Mouse (Mus musculus) hindbrain, embryonic 11.5 days (tissue): Measurements from ENCODE around the gene Plp2. TPM values are rescaled to one million over a fixed set of nuclear protein-coding genes. Genes with fewer than 3 reads are reported as not detected.

Experiments
- ATAC-seq: fragments of 200-750 bp; cut with Nextera tagmentation; 2 replicates; pipeline ENCODE4 v1.8.0; 2017; ENCODE audit warnings: mild to moderate bottlenecking, moderate TSS enrichment, moderate library complexity; ENCODE audit not compliant: low FRiP score
- DNase-seq: peaks from one replicate; pipeline ENCODE4 v3.0.0-alpha.2; 2015; ENCODE audit warnings: low spot score
- H3K27ac ChIP-seq: fragments of 300-500 bp; sonication (generic); 2 replicates; pipeline ENCODE4 v1.5.1; 2014; ENCODE audit warnings: mild to moderate bottlenecking, low read depth, low read length
- H3K27me3 ChIP-seq: fragments of 300-500 bp; sonication (generic); 2 replicates; pipeline ENCODE4 v1.6.1; 2014; ENCODE audit warnings: mild to moderate bottlenecking, low read length, moderate library complexity, mixed read lengths; ENCODE audit not compliant: control insufficient read depth, insufficient read depth
- H3K36me3 ChIP-seq: fragments of 300-500 bp; sonication (generic); 2 replicates; pipeline ENCODE4 v1.6.1; 2014; ENCODE audit warnings: mild to moderate bottlenecking, low read length, moderate library complexity, mixed read lengths; ENCODE audit not compliant: control insufficient read depth, insufficient read depth
- H3K4me1 ChIP-seq: fragments of 300-500 bp; sonication (generic); replicated peaks from 2 replicates; pipeline ENCODE4 v1.6.1; 2014; ENCODE audit warnings: low read length, mixed read lengths; ENCODE audit not compliant: control insufficient read depth, insufficient read depth
- H3K4me2 ChIP-seq: fragments of 300-500 bp; sonication (generic); replicated peaks from 2 replicates; pipeline ENCODE4 v1.6.1; 2014; ENCODE audit warnings: mild to moderate bottlenecking, low read depth, low read length
- H3K4me3 ChIP-seq: fragments of 300-500 bp; sonication (generic); 2 replicates; pipeline ENCODE4 v1.5.1; 2014; ENCODE audit warnings: low read depth, low read length
- H3K9ac ChIP-seq: fragments of 300-500 bp; sonication (generic); 2 replicates; pipeline ENCODE4 v1.6.1; 2014; ENCODE audit warnings: low read depth, low read length
- H3K9me3 ChIP-seq: fragments of 300-500 bp; sonication (generic); 2 replicates; pipeline ENCODE4 v1.6.1; 2016; ENCODE audit warnings: low read length; ENCODE audit not compliant: control insufficient read depth
- WGBS: fragments of 180-500 bp; shearing (Covaris S2); extraction: QIAGEN DNeasy Blood & Tissue Kit; methylation state at CpG from one replicate; pipeline ENCODE4 v1.1.7; 2014; 5-methylcytosine and 5-hydroxymethylcytosine counted together
- polyA plus RNA-seq: library from polyadenylated mRNA; unstranded; fragments of >200 nt; fragmentation: Nextera tagmentation; extraction: Ambion mirVana; gene quantifications from 2 replicates; pipeline ENCODE4 v1.2.1, GENCODE M21; 2014

Gene Plp2
- polyA plus RNA-seq, 1 experiment from 2014 or later, result 49.3 TPM

- no peak for ATAC-seq
Measured at GRCm38 (mm10) chrX:7657221-7657639, 14.0 kb downstream of the Plp2 start, which contains the start of gene Prickle3. Prickle3 (plus strand) TSS chrX:7657260.

GRCm38 (mm10) chrX:7648671-7649304, 22.4 kb downstream of the Plp2 start:
- ATAC-seq, result peak; percentile 97
- Histone ChIP-seq H3K9me3 (no peaks in the 10 kb centered on the region), H3K4me1 (no peaks in the 10 kb centered on the region), H3K4me2 (peak overlapping the region; percentile 37), H3K27ac (0 out of 2 replicates have a peak overlapping the region, but pooled peaks have one; percentile 33), H3K36me3 (no peaks in the 10 kb centered on the region), H3K9ac (peak overlapping the region; percentile 49), H3K4me3 (peak overlapping the region; percentile 34), H3K27me3 (no peaks in the 10 kb centered on the region)
- peak; percentile 69 for DNase-seq
- 15% methylated on average over 25 of the region's 25 CpGs for WGBS

More at GRCm38 (mm10) chrX:7657221-7657639, 14.0 kb downstream of the Plp2 start, which contains the start of gene Prickle3:
- 21% methylated on average over 26 of the region's 26 CpGs for WGBS
- peak within 1 kb of the TSS; percentile 27 for H3K4me3 ChIP-seq
- no peaks in the 10 kb centered on the region for H3K27me3 ChIP-seq
- no peaks in the 10 kb centered on the region for H3K36me3 ChIP-seq
- no peaks in the 10 kb centered on the region for H3K9me3 ChIP-seq
- 0 out of 2 replicates have a peak within 1 kb of the TSS, but pooled peaks have one; percentile 11 for H3K9ac ChIP-seq
- DNase-seq, result no peak
- H3K27ac ChIP-seq, result no peak within 1 kb of the TSS
- no peaks in the 10 kb centered on the region for H3K4me1 ChIP-seq
- peak within 1 kb of the TSS; percentile 33 for H3K4me2 ChIP-seq

GRCm38 (mm10) chrX:7645349-7645748, 25.8 kb downstream of the Plp2 start:
- DNase-seq (peak; percentile 80), ATAC-seq (no peak)
- Histone ChIP-seq H3K36me3 (no peaks in the 10 kb centered on the region), H3K4me2 (no peak overlapping the region), H3K4me3 (no peak overlapping the region), H3K9me3 (no peaks in the 10 kb centered on the region), H3K4me1 (no peaks in the 10 kb centered on the region), H3K9ac (no peak overlapping the region), H3K27ac (no peak overlapping the region), H3K27me3 (no peaks in the 10 kb centered on the region)
- 16% methylated on average over 5 of the region's 5 CpGs for WGBS

- H3K27me3 ChIP-seq, result no peaks in the 10 kb centered on the region
- H3K9me3 ChIP-seq, result no peaks in the 10 kb centered on the region
- no peak overlapping the region for H3K4me2 ChIP-seq
- DNase-seq (no peak), ATAC-seq (no peak)
- 36% methylated on average over 11 of the region's 12 CpGs for WGBS
- H3K4me1 ChIP-seq, result no peaks in the 10 kb centered on the region
- no peaks in the 10 kb centered on the region for H3K36me3 ChIP-seq
- H3K27ac ChIP-seq, result no peak overlapping the region
- no peak overlapping the region for H3K4me3 ChIP-seq
- no peak overlapping the region for H3K9ac ChIP-seq
Measured at GRCm38 (mm10) chrX:7640785-7641184, 30.4 kb downstream of the Plp2 start.

- no peaks in the 10 kb centered on the region for H3K4me1 ChIP-seq
- no peaks in the 10 kb centered on the region for H3K27me3 ChIP-seq
- H3K9me3 ChIP-seq, result no peaks in the 10 kb centered on the region
- H3K4me2 ChIP-seq, result peak overlapping the region; percentile 45
- 0 out of 2 replicates have a peak overlapping the region, but pooled peaks have one; percentile 7 for H3K9ac ChIP-seq
- H3K4me3 ChIP-seq, result peak overlapping the region; percentile 51
- no peak overlapping the region for H3K27ac ChIP-seq
- 23% methylated on average over 13 of the region's 13 CpGs for WGBS
- DNase-seq (no peak), ATAC-seq (peak; percentile 25; the same call in 1 of the 2 replicates)
- H3K36me3 ChIP-seq, result no peaks in the 10 kb centered on the region
Measured at GRCm38 (mm10) chrX:7639536-7640325, 31.5 kb downstream of the Plp2 start.

- no peaks in the 10 kb centered on the region for H3K27me3 ChIP-seq
- peak within 1 kb of the TSS; percentile 45 for H3K4me2 ChIP-seq
- H3K9me3 ChIP-seq, result no peaks in the 10 kb centered on the region
- ATAC-seq (peak; percentile 83), DNase-seq (peak; percentile 86)
- no peaks in the 10 kb centered on the region for H3K36me3 ChIP-seq
- H3K9ac ChIP-seq, result peak within 1 kb of the TSS; percentile 45
- H3K4me1 ChIP-seq, result no peaks in the 10 kb centered on the region
- peak within 1 kb of the TSS; percentile 51 for H3K4me3 ChIP-seq
- WGBS, result 20% methylated on average over 22 of the region's 42 CpGs
- peak within 1 kb of the TSS; percentile 24; the same call in 1 of the 2 replicates for H3K27ac ChIP-seq
Measured at GRCm38 (mm10) chrX:7638401-7639091, 32.6 kb downstream of the Plp2 start, which contains the start of gene Syp. Syp (plus strand) TSS chrX:7638471.

GRCm38 (mm10) chrX:7635101-7635500, 36.1 kb downstream of the Plp2 start:
- no peaks in the 10 kb centered on the region for H3K9me3 ChIP-seq
- no peak overlapping the region for H3K9ac ChIP-seq
- H3K36me3 ChIP-seq, result no peaks in the 10 kb centered on the region
- no peaks in the 10 kb centered on the region for H3K4me1 ChIP-seq
- ATAC-seq (no peak), DNase-seq (no peak)
- no peak overlapping the region for H3K27ac ChIP-seq
- 71% methylated on average over 3 of the region's 3 CpGs for WGBS
- H3K4me2 ChIP-seq, result no peak overlapping the region
- no peaks in the 10 kb centered on the region for H3K27me3 ChIP-seq
- H3K4me3 ChIP-seq, result no peak overlapping the region

GRCm38 (mm10) chrX:7632560-7632959, 38.6 kb downstream of the Plp2 start:
- no peaks in the 10 kb centered on the region for H3K9me3 ChIP-seq
- H3K4me1 ChIP-seq, result no peaks in the 10 kb centered on the region
- no peaks in the 10 kb centered on the region for H3K27me3 ChIP-seq
- no peak overlapping the region for H3K4me3 ChIP-seq
- 92% methylated on average over 6 of the region's 6 CpGs for WGBS
- H3K36me3 ChIP-seq, result no peaks in the 10 kb centered on the region
- DNase-seq (no peak), ATAC-seq (no peak)
- H3K4me2 ChIP-seq, result no peak overlapping the region
- H3K27ac ChIP-seq, result no peak overlapping the region
- H3K9ac ChIP-seq, result no peak overlapping the region
